Mouse (Mus musculus) lung, postnatal 10 days (tissue): ENCODE results near the gene Ppip5k2.
"Not testable (repeated sequence)": the region's sequence is repeated elsewhere in the genome, so short reads cannot be mapped to it uniquely, and the experiment has no call there.

Source experiments
- DNase-seq: peaks from one replicate; pipeline ENCODE4 v3.0.0; 2021

Gene Ppip5k2

DNA sequence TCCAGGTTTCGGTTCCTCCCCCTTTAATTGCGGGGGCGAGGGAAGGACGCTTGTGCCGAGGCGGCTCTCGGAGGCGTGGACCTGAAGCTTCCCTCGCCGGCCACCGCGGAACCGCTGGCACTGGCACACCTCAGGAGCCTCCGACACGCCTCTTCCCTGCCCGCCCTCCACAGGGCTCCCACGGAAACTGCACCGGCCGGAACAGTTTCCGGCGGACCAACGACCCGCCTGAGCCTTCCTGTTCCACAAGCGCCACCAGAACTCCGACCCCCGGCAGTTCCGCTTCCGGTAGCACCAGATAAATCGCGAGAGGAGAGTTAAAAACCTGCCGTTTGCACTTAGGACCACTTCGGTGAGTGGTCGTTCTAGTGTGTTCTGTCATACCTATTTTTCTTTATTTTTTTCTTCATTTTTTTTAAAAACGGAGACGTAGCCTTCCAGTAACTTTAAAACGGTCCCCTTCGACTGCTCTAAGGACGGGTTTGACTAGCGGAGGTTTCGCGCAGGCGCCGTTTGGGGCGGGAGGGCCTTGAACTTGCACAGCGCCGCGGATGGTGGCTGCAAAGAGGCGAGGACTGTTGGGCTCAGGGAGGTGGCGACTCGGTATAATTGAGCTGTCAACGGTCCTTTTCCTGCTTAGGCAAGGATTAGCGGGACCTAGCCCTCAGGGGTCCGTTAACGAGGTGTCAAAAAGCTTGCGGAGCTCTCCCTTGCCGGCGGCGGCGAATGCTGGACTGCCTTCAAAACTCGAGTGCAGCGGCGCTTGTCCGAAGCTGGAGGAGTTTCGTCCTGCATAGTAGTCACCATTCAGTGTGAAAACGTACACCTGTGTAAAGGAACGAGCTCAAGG, at the start of gene Ppip5k2, which contains the start of gene Gin1:
TSS of gene Ppip5k2 (minus strand) at position 508 of the 850 bp plus-strand sequence.
TSS of gene Gin1 (plus strand) at position 269 of the 850 bp plus-strand sequence.
- peak; percentile 96 for DNase-seq

DNA sequence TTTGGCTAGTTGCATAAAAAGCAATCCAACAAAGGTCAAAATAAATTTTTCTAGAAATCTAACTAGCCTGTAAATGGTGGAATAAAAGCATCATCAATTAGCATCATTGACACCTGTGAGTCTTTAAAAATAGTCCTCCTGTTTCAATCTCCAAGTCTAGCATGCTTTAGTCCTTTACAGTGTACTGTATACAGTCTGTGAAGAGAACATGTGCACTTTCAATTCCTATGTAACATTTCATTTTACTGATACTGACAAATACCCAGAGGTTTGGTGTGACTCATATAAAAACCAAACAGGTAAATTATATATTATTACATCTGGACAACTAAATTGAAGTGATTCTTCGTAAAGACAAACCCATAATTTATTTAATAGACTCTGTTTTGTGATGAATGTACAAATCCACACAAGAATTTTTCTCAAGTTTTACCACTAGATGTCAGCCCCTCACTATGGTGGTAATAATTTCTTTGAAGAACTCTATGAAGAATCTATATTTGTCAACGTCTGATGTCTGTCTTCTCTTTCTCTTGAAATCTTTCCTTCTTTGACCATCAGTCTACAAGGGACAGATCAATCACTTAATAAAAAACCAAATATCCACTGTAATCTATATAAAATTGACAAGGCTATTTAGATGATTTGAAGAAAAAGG, 39.2 kb upstream of the Ppip5k2 start:
- DNase-seq, result peak; percentile 22

DNA sequence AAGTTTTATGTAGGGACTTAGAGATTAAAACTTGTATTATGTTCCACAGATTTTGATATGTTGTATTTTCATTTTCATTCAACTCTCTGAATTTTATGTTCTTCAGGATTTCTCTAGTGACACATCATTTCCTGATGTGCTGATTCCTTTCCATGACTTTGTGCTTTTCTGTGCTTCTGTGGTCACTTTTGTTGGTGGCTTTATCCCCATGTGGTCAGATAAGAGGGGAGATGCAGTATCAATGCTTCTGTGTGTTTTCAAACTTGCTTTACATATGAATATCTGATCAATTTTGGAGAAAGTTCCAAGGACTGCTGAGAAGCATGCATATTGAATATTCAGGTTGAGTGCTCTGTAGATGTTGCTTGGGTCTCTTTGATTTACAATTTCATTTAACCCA, 34.3 kb upstream of the Ppip5k2 start:
- no peak for DNase-seq

DNA sequence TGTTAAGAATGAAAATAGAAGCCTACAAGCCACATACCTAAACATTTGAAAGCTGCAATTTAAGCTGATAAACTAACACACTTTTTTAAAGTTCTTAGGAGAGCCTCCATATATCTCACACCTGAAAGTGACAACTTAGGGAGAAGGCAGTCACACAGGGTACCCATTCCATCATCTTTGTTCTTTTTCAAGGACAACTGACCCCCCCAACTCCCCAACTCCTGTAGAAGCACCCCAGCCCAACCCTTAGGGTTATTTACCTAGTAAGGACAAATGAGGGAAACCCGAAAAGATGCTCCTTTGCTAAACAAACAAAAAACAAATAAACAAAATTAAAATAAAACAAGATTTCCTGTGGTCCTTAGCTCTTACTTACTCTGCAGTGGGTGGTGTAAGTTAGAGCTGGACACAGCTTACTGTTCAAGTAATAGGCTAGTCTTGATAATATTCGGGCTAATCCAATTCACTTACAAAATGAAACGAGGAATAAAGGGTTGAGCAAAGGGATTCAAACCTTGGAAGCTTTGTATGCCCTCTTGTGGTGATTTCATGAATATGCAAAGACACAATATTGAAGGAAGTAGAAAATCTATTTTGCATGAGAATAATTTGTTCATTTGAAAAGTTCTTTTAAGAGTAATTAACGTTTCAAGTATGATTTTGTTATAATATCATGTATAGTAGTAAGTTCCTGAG, 32.1 kb upstream of the Ppip5k2 start:
- no peak for DNase-seq

DNA sequence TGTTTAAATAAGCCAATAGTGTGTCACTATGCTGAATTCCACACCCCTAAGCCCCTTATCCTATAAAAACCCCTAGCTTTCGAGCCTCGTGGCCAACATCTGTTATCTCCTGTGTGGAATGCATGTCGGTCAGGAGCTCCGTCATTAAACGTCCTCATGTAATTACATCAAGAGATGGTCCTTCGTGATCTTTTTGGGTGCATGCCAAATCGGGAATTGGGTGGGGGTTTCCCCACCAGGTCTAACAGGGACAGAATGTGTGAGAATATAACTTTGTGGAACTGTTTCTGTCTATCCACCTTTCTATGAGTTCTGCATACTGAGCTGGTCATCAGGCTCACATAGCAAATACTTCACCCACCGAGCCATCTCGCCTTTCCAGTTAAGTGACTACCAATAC, 25.7 kb upstream of the Ppip5k2 start:
- DNase-seq, result no peak

DNA sequence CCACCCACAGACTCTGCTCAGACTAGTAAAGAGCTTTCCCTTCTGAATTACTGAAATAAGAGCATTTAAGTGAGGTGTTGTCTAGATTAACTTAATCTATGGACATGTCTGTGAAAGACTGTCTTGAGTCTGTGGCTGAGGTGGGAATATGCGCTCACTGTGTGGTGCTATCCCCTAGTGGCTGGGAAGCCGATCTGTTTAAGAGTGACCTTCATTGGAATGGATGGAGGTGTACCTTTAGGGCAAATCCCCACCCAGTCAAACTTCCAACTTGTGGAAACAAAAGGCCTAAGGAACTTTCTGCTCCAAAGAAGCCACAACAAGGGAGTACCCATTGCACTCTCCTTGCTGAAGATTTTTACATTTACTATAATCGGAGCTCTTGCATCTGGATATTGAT, 23.9 kb upstream of the Ppip5k2 start:
- no peak for DNase-seq

DNA sequence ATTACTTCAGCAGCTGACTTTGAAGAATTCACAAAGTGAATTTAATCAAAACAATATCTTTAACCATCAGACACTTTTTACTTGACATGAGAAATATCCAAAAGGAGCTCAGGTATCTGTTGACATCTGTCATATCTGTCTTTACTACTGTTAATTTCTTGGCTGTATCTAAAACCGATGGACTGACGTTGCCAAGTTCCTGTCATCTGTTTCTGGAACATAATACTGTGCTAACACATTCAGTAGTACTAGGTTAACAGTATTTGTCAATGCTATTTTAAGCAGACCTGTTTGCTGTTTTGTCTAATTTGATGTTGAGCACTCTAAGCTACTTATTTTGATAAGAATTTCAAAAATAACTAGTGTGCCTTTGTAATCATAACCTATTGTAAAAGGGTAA, 18.3 kb upstream of the Ppip5k2 start:
- DNase-seq, result no peak

DNA sequence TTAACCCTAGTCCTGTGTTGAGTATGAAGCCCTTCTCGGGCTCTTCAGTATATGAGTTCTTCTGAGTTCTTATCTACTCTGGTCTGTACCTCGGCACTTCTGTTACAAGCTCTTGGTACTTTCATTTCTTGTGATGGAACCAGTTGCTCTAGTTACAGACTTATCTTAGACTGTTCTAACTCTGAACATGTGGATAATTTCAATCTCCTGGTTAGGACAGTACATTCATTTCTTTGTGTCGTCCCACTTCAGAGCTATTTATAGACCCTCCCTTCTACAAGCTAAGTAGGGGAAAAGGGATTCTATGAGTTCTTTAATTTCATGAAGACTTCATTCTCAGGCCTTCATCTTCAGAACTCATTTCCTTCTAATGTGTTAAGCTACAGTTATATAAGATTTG, 17.5 kb upstream of the Ppip5k2 start:
- DNase-seq, result no peak

DNA sequence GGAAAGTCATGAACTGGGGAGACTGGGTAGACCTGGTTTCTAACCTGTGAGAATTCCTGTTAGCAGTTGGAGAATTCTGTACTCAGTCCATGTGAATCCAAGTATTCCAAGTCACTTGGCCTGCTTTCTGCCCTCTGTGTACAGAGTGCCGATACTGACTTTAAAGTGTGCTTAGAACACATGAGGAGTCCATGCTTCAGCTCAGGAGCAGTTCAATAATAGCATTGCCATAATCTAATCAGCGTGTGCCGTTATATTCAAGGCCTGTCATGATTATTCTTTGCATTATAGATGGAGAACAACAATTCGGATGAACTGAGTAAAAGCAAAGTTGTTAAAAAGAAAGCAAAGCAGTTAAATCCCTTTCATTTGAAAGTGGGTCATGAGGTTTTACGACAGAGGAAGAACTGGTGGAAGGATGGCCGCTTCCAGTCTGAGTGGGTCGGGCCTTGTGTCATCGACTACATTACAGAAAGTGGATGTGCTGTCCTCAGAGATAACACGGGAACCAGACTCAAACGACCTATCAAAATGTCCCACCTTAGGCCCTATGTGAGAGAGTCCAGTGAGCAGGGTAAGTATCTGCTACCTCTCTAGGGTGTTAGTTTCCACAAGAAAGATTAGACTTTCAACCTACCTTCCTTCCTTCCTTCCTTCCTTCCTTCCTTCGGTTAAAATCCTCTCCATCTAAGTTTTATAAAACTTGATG, 15.6 kb upstream of the Ppip5k2 start:
- no peak for DNase-seq

DNA sequence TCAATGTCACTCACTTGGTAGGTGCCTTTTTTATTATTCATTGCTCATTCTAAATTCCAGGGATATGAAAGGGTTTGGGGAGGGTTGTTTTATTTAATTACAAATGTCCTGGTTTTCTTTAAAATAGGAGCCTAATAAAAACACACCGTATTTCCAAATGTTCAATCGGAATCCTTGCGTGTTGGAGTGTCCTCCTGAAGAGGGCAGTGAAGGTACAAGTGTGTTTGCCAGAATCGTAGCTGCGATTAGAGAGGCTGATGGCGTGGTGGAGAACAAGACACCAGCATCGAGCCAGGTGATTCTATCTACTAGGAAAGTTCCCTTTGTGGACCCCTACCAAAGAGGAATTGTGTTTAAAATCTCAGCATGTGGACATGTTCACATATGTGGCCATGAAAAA, 14.7 kb upstream of the Ppip5k2 start:
- DNase-seq, result no peak

DNA sequence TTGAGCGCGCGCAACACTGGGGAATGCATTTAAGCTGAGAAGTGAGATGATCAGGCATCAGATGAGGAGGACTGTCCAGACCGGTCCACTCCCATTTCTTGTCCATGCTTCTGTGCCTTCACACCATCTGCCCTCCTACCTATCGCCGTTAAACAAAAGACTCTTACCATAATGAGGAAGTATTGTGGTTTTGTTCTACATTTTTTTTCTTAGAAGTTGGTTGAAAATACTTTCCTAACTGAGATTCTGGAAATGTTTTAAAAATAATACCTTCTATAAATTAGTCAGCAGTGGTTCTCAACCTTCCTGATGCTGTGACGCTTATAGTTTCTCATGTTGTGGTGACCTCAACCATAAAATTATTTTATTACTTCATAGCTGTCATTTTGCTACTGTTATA, 11.5 kb upstream of the Ppip5k2 start:
- DNase-seq, result no peak

DNA sequence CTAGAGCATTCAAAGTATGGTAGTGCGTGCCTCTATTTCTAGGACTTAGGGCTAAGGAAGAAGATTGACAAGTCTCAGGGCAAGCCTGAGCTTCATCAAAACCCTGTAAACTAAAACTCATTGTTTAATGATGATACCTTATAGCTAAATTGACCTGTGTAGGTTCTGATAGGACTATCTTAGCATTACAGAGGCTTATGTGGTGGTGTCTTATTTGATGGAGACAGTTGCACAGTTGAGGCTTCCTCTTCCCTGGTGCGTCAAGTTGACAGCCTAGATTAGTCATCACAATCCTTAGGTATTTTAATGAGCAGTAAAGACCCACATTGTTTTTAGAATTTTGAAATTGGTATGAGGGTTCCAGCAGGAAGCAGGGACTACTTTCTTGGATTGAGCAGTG, 3.8 kb upstream of the Ppip5k2 start:
- DNase-seq, result no peak

DNA sequence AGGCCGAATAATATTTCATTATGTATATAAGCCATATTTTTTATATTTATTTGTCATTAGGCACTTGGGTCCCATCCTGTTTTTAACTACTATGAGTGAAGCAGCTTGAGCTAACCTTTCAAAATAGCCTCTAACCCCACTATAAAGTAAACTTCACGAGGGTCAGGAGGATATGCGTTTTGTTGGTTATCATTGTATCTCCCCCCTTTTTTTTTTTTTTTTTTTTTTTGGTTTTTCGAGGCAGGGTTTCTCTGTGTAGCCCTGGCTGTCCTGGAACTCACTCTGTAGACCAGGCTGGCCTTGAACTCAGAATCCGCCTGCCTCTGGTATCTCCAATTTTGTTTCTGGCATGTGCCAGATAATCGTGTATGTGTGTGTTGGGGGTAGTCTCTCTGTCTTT, 3.2 kb upstream of the Ppip5k2 start:
- no peak for DNase-seq

DNA sequence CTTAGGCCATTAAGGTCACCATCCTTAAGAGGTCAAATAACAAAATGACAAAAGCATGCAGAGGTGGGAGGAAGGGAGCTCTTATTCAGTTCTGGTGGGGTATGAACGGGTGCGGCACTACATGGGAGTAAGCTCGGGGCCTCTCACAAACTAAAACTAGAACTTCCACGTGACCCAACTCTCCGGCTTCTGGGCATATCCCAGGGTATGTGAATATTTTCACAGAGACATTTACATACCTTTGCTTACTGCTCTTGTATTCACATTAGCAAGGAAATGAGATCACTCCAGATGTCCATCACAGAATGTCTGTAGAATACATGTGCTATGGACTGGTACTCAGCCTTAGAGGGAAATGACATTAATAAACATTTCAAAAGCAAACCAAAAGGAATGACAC, 1.5 kb upstream of the Ppip5k2 start:
- no peak for DNase-seq

DNA sequence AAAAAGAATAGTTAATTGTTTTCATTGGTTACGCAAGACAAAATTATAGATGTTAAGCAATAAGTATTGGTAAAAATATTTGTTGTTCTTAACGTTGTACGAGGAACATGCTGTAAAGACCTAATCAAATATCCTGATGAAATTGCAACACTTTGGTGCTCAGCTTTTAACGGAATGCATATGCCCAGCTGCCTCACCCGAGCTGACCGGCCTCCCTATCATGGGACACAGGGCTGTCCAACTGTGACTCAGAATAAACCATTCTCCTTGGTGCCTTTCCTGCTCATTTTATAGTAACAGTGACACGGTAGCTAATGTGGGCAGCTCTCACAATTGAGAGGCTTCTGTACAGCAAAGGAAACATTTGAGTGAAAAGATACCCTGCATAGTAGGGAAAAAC, 907 bp upstream of the Ppip5k2 start:
- no peak for DNase-seq

DNA sequence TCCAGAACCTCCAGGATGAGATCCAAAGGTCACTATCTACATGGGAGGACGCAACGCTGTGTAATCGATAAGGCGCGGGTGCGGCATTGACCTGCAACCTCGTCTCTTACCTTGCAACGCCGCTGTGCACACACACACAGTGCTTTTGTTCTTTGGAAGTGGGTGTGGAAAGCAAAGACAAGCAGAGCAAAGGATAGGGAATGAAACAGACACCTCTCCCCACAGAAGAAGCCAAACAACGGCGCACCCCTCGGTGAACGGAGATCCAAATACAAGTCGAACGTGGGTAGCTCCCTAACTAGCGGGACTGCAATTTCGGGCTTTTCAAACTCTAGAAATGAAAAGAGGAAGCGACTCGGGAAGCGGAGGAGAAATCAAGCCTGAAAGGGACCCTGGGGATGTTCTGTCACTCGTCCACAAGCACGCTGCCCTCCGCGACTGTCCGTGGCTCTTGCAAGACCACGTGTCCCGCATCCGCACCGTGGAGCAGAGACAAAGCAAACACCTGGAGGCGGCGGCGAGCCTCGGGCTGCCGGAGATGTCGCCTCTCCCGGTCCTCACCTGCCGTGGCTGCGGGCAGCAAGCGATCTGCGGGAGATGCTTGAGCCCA, 812 bp downstream of the Ppip5k2 start:
- no peak for DNase-seq

DNA sequence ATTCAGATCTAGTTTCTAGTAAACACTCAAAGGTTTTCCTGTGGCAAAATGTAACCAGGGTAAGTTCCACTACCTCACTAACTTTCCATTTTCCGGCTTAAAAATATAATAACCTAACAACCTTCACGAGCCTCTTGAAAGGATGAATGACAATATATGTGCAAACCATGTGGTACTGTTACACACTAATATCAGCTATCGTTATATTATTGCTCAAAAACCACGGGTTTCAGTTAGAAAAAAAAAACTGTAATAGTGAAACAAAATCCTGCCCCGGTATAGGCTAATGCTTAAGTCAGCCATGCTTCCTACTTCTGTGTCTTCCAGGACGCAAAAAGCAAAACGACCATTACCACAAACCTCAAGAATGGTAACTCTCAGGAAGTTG, 1.3 kb downstream of the Ppip5k2 start:
- DNase-seq, result no peak

DNA sequence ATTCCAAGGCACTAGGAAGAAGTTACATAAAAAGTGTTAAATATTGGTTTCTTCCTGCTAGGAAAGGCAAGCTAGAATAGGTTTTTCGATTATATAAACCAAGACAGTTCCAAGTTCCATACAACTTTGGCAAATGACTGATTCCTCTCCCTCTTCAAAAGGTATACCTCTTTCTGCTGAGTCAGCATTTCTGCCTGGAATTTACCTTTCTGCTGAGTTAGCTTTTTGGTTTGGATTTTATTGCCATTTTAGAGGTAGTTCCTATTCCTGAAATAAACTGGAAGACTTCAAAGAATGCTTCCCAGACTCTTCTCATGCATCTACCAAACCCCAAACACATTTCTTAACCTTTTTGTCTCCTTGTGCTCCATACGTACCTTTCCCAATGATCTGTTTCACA, 2.1 kb downstream of the Ppip5k2 start:
- DNase-seq, result no peak

DNA sequence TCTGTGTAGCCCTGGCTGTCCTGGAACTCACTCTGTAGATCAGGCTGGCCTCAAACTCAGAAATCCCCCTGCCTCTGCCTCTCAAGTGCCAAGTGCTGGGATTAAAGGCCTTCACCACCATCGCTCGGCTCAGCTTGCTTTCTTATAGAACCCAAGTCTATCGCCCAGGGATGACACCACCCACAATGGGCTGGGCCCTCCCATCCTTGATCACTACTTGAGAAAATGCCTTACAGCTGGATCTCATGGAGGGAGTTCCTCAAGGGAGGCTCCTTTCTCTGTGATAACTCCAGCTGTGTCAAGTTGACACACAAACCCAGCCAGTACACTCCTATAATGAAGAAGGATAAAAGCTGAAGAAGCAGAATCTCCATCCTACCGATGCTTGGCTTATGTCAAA, 4.5 kb downstream of the Ppip5k2 start:
- not testable (repeated sequence) for DNase-seq

DNA sequence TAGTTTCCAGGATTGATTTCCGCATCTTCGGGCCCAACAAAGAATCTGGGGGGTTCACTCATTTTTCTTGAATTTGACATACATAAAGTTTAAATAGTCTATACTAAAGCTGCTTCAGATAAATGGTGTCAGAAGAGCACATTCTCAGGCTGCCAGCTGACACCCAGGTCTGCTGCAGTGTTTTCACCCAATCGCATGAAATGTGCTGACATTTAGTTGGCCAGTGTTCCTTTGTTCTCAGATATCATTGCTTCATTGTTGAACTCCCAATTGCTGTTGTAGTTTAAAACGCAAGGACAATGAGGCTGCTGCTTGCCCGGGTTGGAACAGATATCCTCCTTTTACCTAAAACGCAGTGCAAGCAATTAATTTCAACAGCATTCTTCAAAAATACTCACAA, 8.7 kb downstream of the Ppip5k2 start:
- DNase-seq, result no peak

DNA sequence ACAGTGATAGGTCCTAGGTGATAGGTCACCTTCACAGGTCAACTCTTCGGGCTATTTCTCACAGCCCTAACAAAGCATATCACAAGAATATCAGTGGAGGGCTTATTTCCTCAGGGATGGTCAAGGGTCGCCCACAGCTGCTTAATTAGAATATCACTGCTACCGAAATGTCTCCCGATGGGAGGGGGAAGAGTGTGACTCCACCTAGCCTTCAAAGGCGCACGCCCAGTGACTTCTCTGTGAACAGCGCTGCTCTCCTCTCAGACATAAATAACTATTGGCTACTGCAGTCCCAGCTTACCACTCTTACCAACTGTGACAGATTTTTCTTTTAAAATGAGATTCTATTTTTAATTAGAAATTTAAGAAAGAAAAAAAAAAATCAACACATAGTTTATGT, 9.6 kb downstream of the Ppip5k2 start:
- no peak for DNase-seq

DNA sequence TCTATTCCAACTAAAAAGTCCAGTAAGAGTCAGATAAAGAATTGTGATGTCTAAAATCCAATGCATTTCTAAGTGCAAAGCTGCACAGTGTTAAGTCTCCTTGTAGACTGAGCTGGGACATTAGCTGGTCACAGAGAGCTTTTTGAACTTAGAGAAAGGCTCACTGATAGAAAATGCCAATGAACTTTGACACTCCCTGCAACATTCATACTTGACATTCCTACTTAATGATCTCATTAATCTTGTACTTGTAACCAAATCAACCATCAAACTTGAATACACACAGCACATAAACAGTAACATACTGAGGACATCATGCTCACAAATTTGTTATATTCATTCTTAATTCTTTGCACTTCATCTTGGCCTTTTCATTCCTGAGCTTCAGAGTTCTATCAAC, 10.4 kb downstream of the Ppip5k2 start:
- no peak for DNase-seq

DNA sequence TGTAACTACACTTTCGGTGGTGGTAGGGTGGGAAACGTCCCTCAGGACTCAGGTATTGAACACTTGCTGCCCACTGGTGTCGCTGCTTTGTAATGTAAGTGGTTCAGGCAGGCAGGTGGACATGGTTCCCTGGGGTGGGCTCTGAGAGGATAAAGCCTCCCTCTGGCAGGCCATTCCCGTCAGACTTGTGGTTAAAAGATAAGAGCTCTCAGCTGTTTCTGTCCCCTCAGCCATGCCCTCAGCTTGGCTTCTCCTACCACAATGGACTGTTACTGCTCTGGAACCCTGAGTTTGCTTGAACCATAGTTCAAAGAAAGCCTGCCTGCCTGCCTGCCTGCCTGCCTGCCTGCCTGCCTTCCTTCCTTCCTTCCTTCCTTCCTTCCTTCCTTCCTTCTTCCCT, 15.8 kb downstream of the Ppip5k2 start:
- DNase-seq, result no peak
